30 mouse cellular contexts compared by ENCODE assay signal in genomic region chr8:108813375-108813774, GRCm38 (mm10).
DNase-seq lines count a peak whose midpoint lies in the region; ATAC-seq and TF ChIP-seq lines count a peak whose summit lies in the region.
"Had no signal": no experiment of that assay in that cellular context is flagged by ENCODE, and none has a peak within 500 bp of the region (broad histone marks: within the 10 kb centered on the region; RNA-seq: fewer than 3 reads in every experiment).

No protein-coding gene starts in this region.

- ATAC-seq in lung, embryonic 16.5 days (ENCODE audit: low read depth) = peak; percentile 10; the same call in 1 of the 2 replicates
- peak; percentile 7; the same call in 1 of the 2 replicates for ATAC-seq in neural tube, embryonic 14.5 days (ENCODE audit: low read depth)
- 0 out of 2 replicates have a peak, but pooled peaks have one; percentile 13 for ATAC-seq in stomach, postnatal 0 days (ENCODE audit: low FRiP score, low TSS enrichment)
- ATAC-seq: activated CD4-positive, CD25-positive, alpha-beta regulatory T cell, adult 4 months; forebrain, postnatal 0 days; hindbrain, embryonic 16.5 days; midbrain, embryonic 13.5 days had no signal

- no peaks in the 10 kb centered on the region for H3K36me3 ChIP-seq in lung, embryonic 16.5 days (ENCODE audit: control insufficient read depth, insufficient read depth, low read length)
- H3K36me3 ChIP-seq in neural tube, embryonic 14.5 days (ENCODE audit: control insufficient read depth, insufficient read depth, low read length) = no peaks in the 10 kb centered on the region
- no peaks in the 10 kb centered on the region for H3K36me3 ChIP-seq in stomach, postnatal 0 days (ENCODE audit: control insufficient read depth, insufficient read depth, low read length)
- H3K36me3 ChIP-seq: embryonic facial prominence, embryonic 15.5 days; liver, embryonic 15.5 days had no signal

- no peak overlapping the region for H3K27ac ChIP-seq in lung, embryonic 16.5 days (ENCODE audit: low read length)
- H3K27ac ChIP-seq in neural tube, embryonic 14.5 days (ENCODE audit: low read depth, low read length) = no peak overlapping the region
- H3K27ac ChIP-seq in stomach, postnatal 0 days (replicated peaks) = no peak overlapping the region
- H3K27ac ChIP-seq: embryonic facial prominence, embryonic 10.5 days; embryonic facial prominence, embryonic 15.5 days; forebrain, embryonic 12.5 days; limb, embryonic 12.5 days; liver, embryonic 15.5 days; neural tube, embryonic 12.5 days had no signal

- intact Hi-C loops in heart, postnatal 14 days (cut with DNase I) = no loop called here

- no peaks in the 10 kb centered on the region for H3K9me3 ChIP-seq in lung, embryonic 16.5 days (ENCODE audit: control insufficient read depth, low read length)
- no peaks in the 10 kb centered on the region for H3K9me3 ChIP-seq in neural tube, embryonic 14.5 days (ENCODE audit: control insufficient read depth, low read length)
- H3K9me3 ChIP-seq in stomach, postnatal 0 days (ENCODE audit: control insufficient read depth, low read length) = no peaks in the 10 kb centered on the region
- H3K9me3 ChIP-seq: embryonic facial prominence, embryonic 10.5 days; embryonic facial prominence, embryonic 15.5 days; forebrain, embryonic 12.5 days; limb, embryonic 12.5 days; liver, embryonic 15.5 days; megakaryocyte, embryonic 14.5 days; midbrain, embryonic 13.5 days; neural tube, embryonic 12.5 days had no signal

- peak; percentile 22 to 33 for DNase-seq in heart, postnatal 14 days
- no peak for DNase-seq in heart, adult 8-10 months (ENCODE audit: low spot score)
- DNase-seq in lung, adult 2 months = no peak
- DNase-seq in neural tube, embryonic 10.5 days (ENCODE audit: extremely low spot score, low spot score) = no peak
- no peak for DNase-seq in stomach, postnatal 0 days (ENCODE audit: low spot score)
- no peak for DNase-seq in kidney, adult 8-10 months
- DNase-seq: adrenal gland, adult 2 months; adrenal gland, postnatal 36 days; B cell, adult 2 months; cerebellum, adult 2 months; cerebellum, postnatal 14 days; forebrain, postnatal 0 days; gastrocnemius, postnatal 10 days; kidney, adult 9 months; kidney, postnatal 14 days; right cerebral cortex, postnatal 4 days; thymus, postnatal 14 days had no signal

- WGBS in lung, embryonic 16.5 days = 47% methylated on average over 12 of the region's 12 CpGs
- WGBS in lung, adult 2 months = 61% methylated on average over 12 of the region's 12 CpGs
- WGBS in neural tube, embryonic 14.5 days = 85% methylated on average over 12 of the region's 12 CpGs
- WGBS in stomach, postnatal 0 days = 61% methylated on average over 12 of the region's 12 CpGs

- H3K9ac ChIP-seq in lung, embryonic 16.5 days (ENCODE audit: low read length) = no peak overlapping the region
- no peak overlapping the region for H3K9ac ChIP-seq in neural tube, embryonic 14.5 days (replicated peaks; ENCODE audit: low read depth, low read length)
- H3K9ac ChIP-seq in stomach, postnatal 0 days (ENCODE audit: low read length) = no peak overlapping the region
- H3K9ac ChIP-seq: embryonic facial prominence, embryonic 15.5 days; forebrain, embryonic 12.5 days; forebrain, postnatal 0 days; limb, embryonic 12.5 days; liver, embryonic 15.5 days; midbrain, embryonic 13.5 days; neural tube, embryonic 12.5 days had no signal

- H3K4me1 ChIP-seq in lung, embryonic 16.5 days (replicated peaks; ENCODE audit: control insufficient read depth, insufficient read depth, low read length) = peaks cover 24% of the 10 kb centered on the region
- H3K4me1 ChIP-seq in lung, adult 2 months (ENCODE audit: control insufficient read depth, insufficient read depth, low read length) = no peaks in the 10 kb centered on the region
- peaks cover 8% of the 10 kb centered on the region for H3K4me1 ChIP-seq in neural tube, embryonic 14.5 days (ENCODE audit: control insufficient read depth, insufficient read depth, low read length)
- H3K4me1 ChIP-seq in stomach, postnatal 0 days (replicated peaks; ENCODE audit: control insufficient read depth, insufficient read depth) = no peaks in the 10 kb centered on the region
- H3K4me1 ChIP-seq: liver, embryonic 15.5 days; megakaryocyte, embryonic 14.5 days had no signal

- H3K4me3 ChIP-seq in lung, embryonic 16.5 days (ENCODE audit: low read length) = no peak overlapping the region
- no peak overlapping the region for H3K4me3 ChIP-seq in lung, adult 2 months (replicated peaks; ENCODE audit: extremely low read depth, low read depth, low read length)
- H3K4me3 ChIP-seq in neural tube, embryonic 14.5 days (ENCODE audit: low read depth, low read length) = no peak overlapping the region
- no peak overlapping the region for H3K4me3 ChIP-seq in stomach, postnatal 0 days (ENCODE audit: low read depth, low read length)
- H3K4me3 ChIP-seq: embryonic facial prominence, embryonic 10.5 days; embryonic facial prominence, embryonic 15.5 days; forebrain, embryonic 12.5 days; limb, embryonic 12.5 days; liver, embryonic 15.5 days; megakaryocyte, embryonic 14.5 days; midbrain, embryonic 13.5 days; neural tube, embryonic 12.5 days had no signal

- TF ChIP-seq POLR2A in lung, adult 2 months (IDR thresholded peaks at IDR 0.05; ENCODE audit: borderline replicate concordance, extremely low read depth, low read depth, low read length) = no peak

- no peak overlapping the region for H3K4me2 ChIP-seq in lung, embryonic 16.5 days (ENCODE audit: low read depth, low read length)
- H3K4me2 ChIP-seq in neural tube, embryonic 14.5 days (ENCODE audit: low read depth, low read length) = no peak overlapping the region
- no peak overlapping the region for H3K4me2 ChIP-seq in stomach, postnatal 0 days (replicated peaks; ENCODE audit: low read depth)
- H3K4me2 ChIP-seq: embryonic facial prominence, embryonic 15.5 days; forebrain, embryonic 12.5 days; limb, embryonic 12.5 days; liver, embryonic 15.5 days; midbrain, embryonic 13.5 days; neural tube, embryonic 12.5 days had no signal

- H3K27me3 ChIP-seq in lung, embryonic 16.5 days (ENCODE audit: control insufficient read depth, insufficient read depth, low read depth, low read length) = no peaks in the 10 kb centered on the region
- H3K27me3 ChIP-seq in neural tube, embryonic 14.5 days (ENCODE audit: control insufficient read depth, insufficient read depth, low read length) = no peaks in the 10 kb centered on the region
- H3K27me3 ChIP-seq in stomach, postnatal 0 days (ENCODE audit: control insufficient read depth, insufficient read depth, low read length) = no peaks in the 10 kb centered on the region
- H3K27me3 ChIP-seq: CH12.LX; forebrain, embryonic 12.5 days; limb, embryonic 12.5 days; liver, embryonic 15.5 days; midbrain, embryonic 13.5 days; neural tube, embryonic 12.5 days had no signal

- no peak for TF ChIP-seq EP300 in stomach, postnatal 0 days (optimal IDR thresholded peaks at IDR 0.05)

- no peak for TF ChIP-seq CTCF in lung, adult 2 months (IDR thresholded peaks at IDR 0.05; ENCODE audit: insufficient read depth, low read length)
- no peak for TF ChIP-seq CTCF in stomach, postnatal 0 days (IDR thresholded peaks at IDR 0.05; ENCODE audit: low read depth)

Comparison
In these comparisons a context has a peak if more than half of its experiments do, and no peak if none do; other contexts are left out.
1. DNase-seq: peak in heart, postnatal 14 days (2 of 2); none in heart, adult 8-10 months (single experiment), lung, adult 2 months (single experiment), neural tube, embryonic 10.5 days (single experiment), stomach, postnatal 0 days (single experiment) and kidney, adult 8-10 months (0 of 2).
2. Peak in every context shown above with its lines, with median percentiles within 50 percentile points of each other: ATAC-seq.